Mouse (Mus musculus) heart, embryonic 12.5 days (tissue): ENCODE measurements around the gene Tle3. TPM values are rescaled to one million over a fixed set of nuclear protein-coding genes. Genes with fewer than 3 reads are reported as not detected.

Source experiments
- ATAC-seq: fragments of 200-750 bp; cut with Nextera tagmentation; 2 replicates; pipeline ENCODE4 v1.8.0; 2017; ENCODE audit warnings: moderate TSS enrichment, moderate library complexity; ENCODE audit not compliant: insufficient number of reproducible peaks, low FRiP score
- H3K27ac ChIP-seq: fragments of 300-500 bp; sonication (generic); 2 replicates; pipeline ENCODE4 v1.5.1; 2016; ENCODE audit warnings: mild to moderate bottlenecking, moderate library complexity; ENCODE audit not compliant: poor library complexity, severe bottlenecking
- H3K27me3 ChIP-seq: fragments of 300-500 bp; sonication (generic); replicated peaks from 2 replicates; pipeline ENCODE4 v1.6.1; 2016; ENCODE audit warnings: mild to moderate bottlenecking, moderate library complexity
- H3K36me3 ChIP-seq: fragments of 300-500 bp; sonication (generic); 2 replicates; pipeline ENCODE4 v1.6.1; 2016; ENCODE audit warnings: mild to moderate bottlenecking, moderate library complexity
- H3K4me1 ChIP-seq: fragments of 300-500 bp; sonication (generic); replicated peaks from 2 replicates; pipeline ENCODE4 v1.6.1; 2016; ENCODE audit warnings: mild to moderate bottlenecking
- H3K4me2 ChIP-seq: fragments of 300-500 bp; sonication (generic); 2 replicates; pipeline ENCODE4 v1.6.1; 2016; ENCODE audit warnings: mild to moderate bottlenecking, moderate library complexity
- H3K4me3 ChIP-seq: fragments of 300-500 bp; sonication (generic); 2 replicates; pipeline ENCODE4 v1.5.1; 2016; ENCODE audit warnings: mild to moderate bottlenecking
- H3K9ac ChIP-seq: fragments of 300-500 bp; sonication (generic); 2 replicates; pipeline ENCODE4 v1.6.1; 2016; ENCODE audit warnings: mild to moderate bottlenecking, moderate library complexity
- H3K9me3 ChIP-seq: fragments of 300-500 bp; sonication (generic); replicated peaks from 2 replicates; pipeline ENCODE4 v1.6.1; 2016; ENCODE audit warnings: mild to moderate bottlenecking, moderate library complexity
- WGBS: fragments of 180-500 bp; shearing (Covaris S2); methylation state at CpG from one replicate; pipeline ENCODE4 v1.1.7; 2016; 5-methylcytosine and 5-hydroxymethylcytosine counted together
- polyA plus RNA-seq: library from polyadenylated mRNA; unstranded; fragments of >200 nt; fragmentation: Nextera tagmentation; extraction: Ambion mirVana; gene quantifications from 2 replicates; pipeline ENCODE4 v1.2.1, GENCODE M21; 2016

Gene Tle3
- polyA plus RNA-seq, 1 experiment from 2014 or later: 12.7 TPM

- WGBS: 42% methylated on average over 9 of the region's 9 CpGs
- H3K4me1 ChIP-seq: peaks cover 85% of the 10 kb centered on the region
- H3K36me3 ChIP-seq: 0 out of 2 replicates have a peak, but pooled peaks cover 3% of the 10 kb centered on the region
- H3K4me2 ChIP-seq: no peak overlapping the region
- no peak overlapping the region for H3K27ac ChIP-seq
- peaks cover 55% of the 10 kb centered on the region for H3K27me3 ChIP-seq
- H3K9me3 ChIP-seq: no peaks in the 10 kb centered on the region
- H3K9ac ChIP-seq: no peak overlapping the region
- H3K4me3 ChIP-seq: no peak overlapping the region
- ATAC-seq: no peak
These were observed 5.7 kb downstream of the Tle3 start for GRCm38 (mm10) chr9:61377706-61378479.

GRCm38 (mm10) chr9:61378516-61378915, 6.3 kb downstream of the Tle3 start:
- Histone ChIP-seq H3K9ac (no peak overlapping the region), H3K4me3 (no peak overlapping the region), H3K27ac (no peak overlapping the region), H3K9me3 (no peaks in the 10 kb centered on the region), H3K36me3 (0 out of 2 replicates have a peak, but pooled peaks cover 3% of the 10 kb centered on the region), H3K4me2 (no peak overlapping the region), H3K4me1 (peaks cover 85% of the 10 kb centered on the region), H3K27me3 (peaks cover 61% of the 10 kb centered on the region)
- no peak for ATAC-seq
- 18% methylated on average over 8 of the region's 8 CpGs for WGBS

- peaks cover 67% of the 10 kb centered on the region for H3K27me3 ChIP-seq
- H3K9me3 ChIP-seq: no peaks in the 10 kb centered on the region
- H3K27ac ChIP-seq: no peak overlapping the region
- H3K9ac ChIP-seq: no peak overlapping the region
- peaks cover 82% of the 10 kb centered on the region for H3K4me1 ChIP-seq
- no peak overlapping the region for H3K4me2 ChIP-seq
- no peak overlapping the region for H3K4me3 ChIP-seq
- WGBS: 75% methylated on average over 11 of the region's 11 CpGs
- no peak for ATAC-seq
- H3K36me3 ChIP-seq: 0 out of 2 replicates have a peak, but pooled peaks cover 3% of the 10 kb centered on the region
These were observed 7.0 kb downstream of the Tle3 start for GRCm38 (mm10) chr9:61379016-61379634.

GRCm38 (mm10) chr9:61380258-61381062, 8.3 kb downstream of the Tle3 start:
- peak overlapping the region; percentile 53 for H3K4me2 ChIP-seq

DNA sequence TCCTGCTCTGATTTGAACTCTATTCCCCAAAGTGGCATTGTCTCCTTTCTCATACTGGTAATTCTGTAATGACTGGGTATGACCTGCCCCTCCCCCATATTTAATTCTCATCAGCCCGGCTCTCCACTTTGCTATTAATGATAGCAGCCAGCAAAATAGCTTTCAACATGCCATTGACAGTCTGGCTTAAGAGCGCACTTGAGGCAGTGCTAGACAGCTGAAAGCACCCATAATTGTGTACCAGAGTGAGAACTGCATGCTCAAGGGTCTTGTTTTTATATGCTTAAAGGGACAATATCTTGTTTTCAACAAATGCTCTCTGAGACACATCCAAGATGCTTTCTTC, 8.9 kb downstream of the Tle3 start:
- no peak overlapping the region for H3K9ac ChIP-seq
- H3K27me3 ChIP-seq: peaks cover 81% of the 10 kb centered on the region
- no peak overlapping the region for H3K4me3 ChIP-seq
- no peak overlapping the region for H3K27ac ChIP-seq
- peaks cover 84% of the 10 kb centered on the region for H3K4me1 ChIP-seq
- peak; percentile 33; the same call in 1 of the 2 replicates for ATAC-seq
- H3K4me2 ChIP-seq: peak overlapping the region; percentile 53
- 0 out of 2 replicates have a peak, but pooled peaks cover 3% of the 10 kb centered on the region for H3K36me3 ChIP-seq
- WGBS: 31% methylated on average over 2 of the region's 2 CpGs
- no peaks in the 10 kb centered on the region for H3K9me3 ChIP-seq

More at GRCm38 (mm10) chr9:61380258-61381062, 8.3 kb downstream of the Tle3 start:
- peak; percentile 75 for ATAC-seq
- Histone ChIP-seq H3K4me1 (peaks cover 84% of the 10 kb centered on the region), H3K36me3 (0 out of 2 replicates have a peak, but pooled peaks cover 3% of the 10 kb centered on the region), H3K27me3 (peaks cover 81% of the 10 kb centered on the region), H3K9me3 (no peaks in the 10 kb centered on the region), H3K9ac (0 out of 2 replicates have a peak overlapping the region, but pooled peaks have one; percentile 11), H3K27ac (no peak overlapping the region; the same call in 1 of the 2 replicates), H3K4me3 (no peak overlapping the region)
- 6% methylated on average over 18 of the region's 18 CpGs for WGBS

DNA sequence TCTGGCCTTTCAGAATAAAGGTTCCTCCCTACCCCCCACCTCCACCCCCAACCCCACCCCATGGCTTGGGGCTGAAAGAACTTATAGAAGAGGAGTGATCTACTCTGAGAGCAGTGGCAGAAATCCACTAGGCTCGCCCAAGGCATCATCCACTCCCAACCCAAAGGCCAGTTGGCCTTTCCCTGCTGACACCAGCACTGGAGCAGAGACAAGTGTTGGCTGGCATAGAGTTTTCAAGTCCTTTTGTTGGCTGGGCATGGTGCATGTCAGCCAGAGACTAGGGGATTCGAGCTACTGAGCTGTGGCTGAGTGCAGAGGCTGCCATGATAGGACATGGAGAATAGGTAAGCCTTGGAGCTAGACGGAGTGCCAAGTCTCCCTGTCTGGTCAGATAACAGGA, 9.3 kb downstream of the Tle3 start:
- Histone ChIP-seq H3K4me2 (no peak overlapping the region), H3K27me3 (peaks cover 81% of the 10 kb centered on the region), H3K4me3 (no peak overlapping the region), H3K9me3 (no peaks in the 10 kb centered on the region), H3K36me3 (0 out of 2 replicates have a peak, but pooled peaks cover 3% of the 10 kb centered on the region), H3K27ac (no peak overlapping the region), H3K4me1 (peaks cover 80% of the 10 kb centered on the region), H3K9ac (no peak overlapping the region)
- 63% methylated on average over 3 of the region's 3 CpGs for WGBS
- ATAC-seq: no peak

- Histone ChIP-seq H3K4me2 (no peak overlapping the region), H3K9me3 (no peaks in the 10 kb centered on the region), H3K27ac (no peak overlapping the region), H3K9ac (no peak overlapping the region), H3K36me3 (peaks cover 5% of the 10 kb centered on the region; the same call in 1 of the 2 replicates), H3K4me1 (peaks cover 68% of the 10 kb centered on the region), H3K27me3 (peaks cover 81% of the 10 kb centered on the region), H3K4me3 (no peak overlapping the region)
- WGBS: 54% methylated on average over 8 of the region's 8 CpGs
- ATAC-seq: no peak
These were observed 10.5 kb downstream of the Tle3 start for GRCm38 (mm10) chr9:61382595-61383186.

DNA sequence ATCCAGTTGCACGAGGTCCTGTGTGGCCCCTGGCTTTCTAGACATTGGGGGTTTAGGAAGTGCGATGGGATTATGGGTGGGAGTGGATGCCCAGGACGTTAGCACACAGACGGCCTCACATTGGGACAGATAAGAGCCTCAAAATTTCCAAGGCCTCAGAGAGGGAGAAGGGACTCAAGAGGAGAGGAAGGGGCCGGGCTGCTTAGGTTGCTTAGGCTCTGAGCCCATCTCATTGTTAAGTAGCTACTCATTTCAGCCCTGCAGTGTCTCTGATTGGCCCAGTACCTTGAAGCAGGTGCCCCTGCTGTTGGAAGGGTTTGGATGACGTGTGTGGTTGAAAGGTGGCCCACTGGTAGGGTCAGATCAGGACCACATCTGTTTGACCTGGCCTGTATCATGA, 11.9 kb downstream of the Tle3 start:
- no peak overlapping the region for H3K4me3 ChIP-seq
- H3K4me2 ChIP-seq: no peak overlapping the region
- no peak overlapping the region for H3K9ac ChIP-seq
- H3K36me3 ChIP-seq: peaks cover 10% of the 10 kb centered on the region; the same call in 1 of the 2 replicates
- no peak for ATAC-seq
- H3K9me3 ChIP-seq: no peaks in the 10 kb centered on the region
- H3K4me1 ChIP-seq: peaks cover 58% of the 10 kb centered on the region
- 50% methylated on average over 6 of the region's 6 CpGs for WGBS
- H3K27ac ChIP-seq: no peak overlapping the region
- H3K27me3 ChIP-seq: peaks cover 85% of the 10 kb centered on the region

- Histone ChIP-seq H3K9me3 (no peaks in the 10 kb centered on the region), H3K4me1 (peaks cover 55% of the 10 kb centered on the region), H3K4me3 (no peak overlapping the region), H3K27me3 (peaks cover 85% of the 10 kb centered on the region), H3K4me2 (no peak overlapping the region), H3K9ac (no peak overlapping the region), H3K27ac (no peak overlapping the region), H3K36me3 (peaks cover 10% of the 10 kb centered on the region; the same call in 1 of the 2 replicates)
- ATAC-seq: no peak
- WGBS: 26% methylated on average over 16 of the region's 16 CpGs
These were observed 12.7 kb downstream of the Tle3 start for GRCm38 (mm10) chr9:61384646-61385443.

DNA sequence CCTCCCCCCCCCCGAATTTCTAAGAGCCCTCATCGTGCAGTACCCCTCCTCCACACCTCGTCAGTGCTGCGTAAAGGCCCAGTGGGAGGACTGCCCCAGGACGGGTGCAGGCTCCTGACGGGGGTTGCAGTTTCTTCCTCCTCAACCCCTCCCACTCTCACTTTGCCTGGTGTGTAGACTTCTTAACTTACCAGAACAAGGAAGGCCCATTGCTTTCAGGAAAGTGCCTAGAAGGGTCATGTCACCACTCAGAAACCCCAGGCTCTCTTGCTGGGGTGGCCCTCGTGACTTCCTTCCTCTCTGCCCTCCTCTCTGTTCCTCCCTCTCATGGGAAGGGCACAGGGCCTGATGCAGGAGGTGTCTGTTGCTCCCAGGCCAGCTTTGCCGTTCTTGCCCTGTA, 13.6 kb downstream of the Tle3 start:
- ATAC-seq: no peak
- Histone ChIP-seq H3K4me3 (no peak overlapping the region), H3K4me2 (no peak overlapping the region), H3K9me3 (no peaks in the 10 kb centered on the region), H3K4me1 (peaks cover 50% of the 10 kb centered on the region), H3K27me3 (peaks cover 94% of the 10 kb centered on the region), H3K9ac (no peak overlapping the region), H3K36me3 (peaks cover 10% of the 10 kb centered on the region; the same call in 1 of the 2 replicates), H3K27ac (no peak overlapping the region)
- 23% methylated on average over 7 of the region's 8 CpGs for WGBS
